Mouse (Mus musculus): ENCODE measurements around the gene Galnt18. TPM values are rescaled to one million over a fixed set of nuclear protein-coding genes. Genes with fewer than 3 reads are reported as not detected.

The Galnt18 gene
- total RNA-seq (2021), result 10 to 100 TPM; 19.3 to 21.5 TPM

- peak; percentile 97 for DNase-seq
These were observed at the start of gene Galnt18 for GRCm38 (mm10) chr7:111779504-111780242. Gene Galnt18 (minus strand): TSS chr7:111779977.

DNA sequence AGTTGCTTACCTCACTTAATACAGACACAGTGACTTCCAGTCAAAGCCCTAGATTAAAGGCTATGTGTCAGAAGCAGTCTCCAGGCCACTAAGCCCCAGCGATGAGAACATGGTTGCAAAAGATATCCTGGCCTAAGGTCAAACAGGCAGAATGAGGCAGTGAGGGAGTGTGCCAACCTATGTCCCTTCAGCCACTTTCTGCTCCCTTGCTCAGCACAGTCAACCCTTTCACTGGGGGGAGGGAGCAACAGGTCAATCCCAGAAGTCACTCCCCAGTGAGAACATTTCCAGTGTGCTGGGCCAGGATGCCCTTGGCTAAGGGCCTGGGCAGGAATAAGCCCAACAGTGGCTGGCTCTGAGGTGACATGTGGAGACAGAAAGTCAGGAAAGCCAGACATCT lies 47.6 kb upstream of the Galnt18 start:
- no peak for DNase-seq

GRCm38 (mm10) chr7:111813093-111813492 lies 33.3 kb upstream of the Galnt18 start:
- peak; percentile 31 for DNase-seq

DNA sequence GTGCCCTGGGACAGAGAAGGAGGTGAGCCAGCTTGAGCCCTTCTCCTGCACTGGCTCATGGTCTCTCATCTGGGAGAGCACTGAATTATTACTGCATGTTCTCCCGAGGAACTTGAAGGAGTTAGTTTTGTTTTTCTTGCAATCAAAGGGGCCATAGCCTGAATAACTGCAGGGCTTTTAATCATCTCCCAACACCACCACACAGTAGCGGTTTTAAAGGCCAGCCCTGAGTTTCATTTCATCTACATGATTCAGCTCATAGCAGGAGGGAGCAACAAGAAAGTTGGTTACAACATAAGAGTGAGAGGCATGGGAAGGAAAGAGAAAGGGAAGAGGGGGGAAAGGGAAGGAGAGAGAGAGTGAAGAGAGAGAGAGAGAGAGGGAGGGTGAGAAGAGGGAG lies 31.3 kb upstream of the Galnt18 start:
- no peak for DNase-seq

- no peak for DNase-seq
These were observed 30.0 kb upstream of the Galnt18 start for GRCm38 (mm10) chr7:111809796-111810195.

DNA sequence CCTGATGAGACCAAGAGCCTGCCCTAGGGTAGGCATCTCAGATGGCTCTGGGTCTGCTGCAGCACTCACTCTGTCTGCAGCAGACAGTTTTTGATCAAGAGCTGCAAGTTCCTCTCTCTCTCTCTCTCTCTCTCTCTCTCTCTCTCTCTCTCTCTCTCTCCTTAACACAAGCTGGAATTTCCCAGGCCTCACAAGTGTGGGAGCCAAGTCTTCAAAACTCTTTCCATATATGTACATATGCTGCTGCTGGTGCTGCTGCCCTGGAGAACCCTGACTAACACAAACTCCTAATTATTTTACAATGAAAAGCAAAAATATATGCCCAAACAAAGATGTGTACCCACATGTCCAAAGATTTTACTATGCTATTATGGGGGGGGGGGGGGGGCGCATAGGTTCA lies 26.3 kb upstream of the Galnt18 start:
- DNase-seq, result no peak

GRCm38 (mm10) chr7:111804646-111805045 lies 24.9 kb upstream of the Galnt18 start:
- no peak for DNase-seq

DNA sequence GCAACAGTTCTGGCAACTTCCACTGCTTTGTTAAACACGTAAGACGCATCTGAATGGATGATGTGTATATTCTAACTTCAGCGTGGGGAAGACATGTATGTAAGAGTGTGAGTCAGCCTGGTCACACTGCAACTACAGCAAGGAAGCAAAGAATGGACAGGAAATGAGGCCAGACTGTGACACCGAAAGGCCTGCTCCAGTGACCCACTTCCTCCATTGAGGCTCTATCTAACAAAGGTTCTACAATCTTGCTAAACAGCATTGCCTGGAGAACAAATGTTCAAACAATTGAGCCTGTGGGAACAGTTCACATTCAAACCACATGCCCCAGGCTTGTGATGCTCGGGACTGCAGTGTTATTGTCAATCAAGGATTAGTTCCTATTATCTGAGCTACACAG lies 21.0 kb upstream of the Galnt18 start:
- DNase-seq, result no peak

- no peak for DNase-seq
These were observed 20.3 kb upstream of the Galnt18 start for GRCm38 (mm10) chr7:111800120-111800519.

DNA sequence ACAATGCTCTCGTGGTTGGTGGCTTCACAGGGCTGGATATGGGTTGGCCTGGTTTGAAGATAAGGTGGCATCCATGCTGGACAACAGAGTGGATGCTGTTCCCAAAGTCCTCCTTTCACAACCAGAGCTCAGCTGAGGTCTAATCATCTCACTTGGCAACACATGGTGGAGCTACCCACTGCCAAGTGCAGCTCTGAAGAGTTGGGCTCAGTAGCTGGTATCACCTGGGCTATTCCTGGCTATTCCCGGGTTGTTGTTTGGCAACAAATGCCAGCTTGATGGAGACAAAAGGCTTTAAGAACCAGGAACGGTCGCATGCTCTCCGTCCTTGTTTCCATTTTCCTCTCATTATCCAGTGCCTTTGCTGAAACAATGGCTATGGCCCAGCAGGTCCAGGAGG lies 19.2 kb upstream of the Galnt18 start:
- peak; percentile 46 for DNase-seq

DNA sequence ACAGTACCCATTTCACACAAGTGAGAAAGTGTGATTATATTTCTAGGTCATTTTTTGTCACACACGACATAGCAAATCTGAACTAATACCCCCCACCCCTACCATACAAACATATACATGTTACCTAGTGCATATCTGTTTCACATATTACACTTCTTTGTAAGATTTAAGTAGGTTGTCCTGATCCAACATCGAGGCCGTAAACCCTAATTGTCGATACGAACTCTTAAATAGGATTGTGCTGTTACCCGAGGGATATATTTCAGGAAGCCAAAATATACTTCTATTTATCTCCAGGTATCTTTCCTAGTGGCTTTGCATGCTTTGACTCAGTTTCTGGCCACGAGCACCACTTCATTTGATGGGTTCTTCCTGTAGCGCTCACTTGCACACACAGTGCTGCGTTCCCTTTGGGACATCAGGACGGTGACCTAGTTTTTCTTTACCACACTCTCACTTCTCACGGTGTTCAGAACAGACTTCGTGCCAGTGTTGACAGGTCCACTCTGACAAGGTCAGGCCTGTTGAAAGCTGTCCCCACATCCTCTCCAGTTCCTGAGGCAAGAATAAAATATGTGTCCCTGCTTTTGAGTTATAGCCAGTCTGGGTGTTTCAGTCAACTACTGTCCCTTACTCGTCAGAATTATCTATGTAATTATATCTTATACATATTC lies 17.7 kb upstream of the Galnt18 start:
- peak; percentile 49 for DNase-seq

DNA sequence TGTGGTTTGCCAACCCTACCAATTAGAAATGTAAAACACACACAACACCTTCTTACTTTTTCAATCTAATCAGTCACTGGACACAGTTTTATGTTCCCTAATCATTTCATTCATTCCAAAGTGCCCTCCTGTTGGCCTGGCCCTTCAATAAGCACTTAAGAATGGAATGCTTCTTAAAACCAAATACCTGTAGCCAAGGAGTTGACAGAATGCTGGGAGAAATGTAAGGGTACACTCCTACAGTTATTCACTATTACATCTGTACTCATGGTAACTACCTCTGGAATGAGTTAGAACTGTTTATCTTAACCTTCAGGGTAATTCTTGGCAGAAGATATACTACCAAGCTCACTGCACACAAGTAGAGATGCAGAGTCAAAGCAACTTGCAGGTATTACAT lies 15.3 kb upstream of the Galnt18 start:
- DNase-seq, result no peak

- no peak for DNase-seq
These were observed 12.4 kb upstream of the Galnt18 start for GRCm38 (mm10) chr7:111792154-111792553.

GRCm38 (mm10) chr7:111791347-111791746 lies 11.6 kb upstream of the Galnt18 start:
- no peak for DNase-seq

GRCm38 (mm10) chr7:111787921-111788320 lies 8.1 kb upstream of the Galnt18 start:
- DNase-seq, result no peak

GRCm38 (mm10) chr7:111785478-111785877 lies 5.7 kb upstream of the Galnt18 start:
- no peak for DNase-seq

- peak; percentile 83 for DNase-seq
These were observed 2.3 kb upstream of the Galnt18 start for GRCm38 (mm10) chr7:111782126-111782525.

- DNase-seq, result peak; percentile 44
These were observed 1.5 kb upstream of the Galnt18 start for GRCm38 (mm10) chr7:111781316-111781715.

- peak; percentile 40 for DNase-seq
These were observed 831 bp downstream of the Galnt18 start for GRCm38 (mm10) chr7:111778789-111779503.

DNA sequence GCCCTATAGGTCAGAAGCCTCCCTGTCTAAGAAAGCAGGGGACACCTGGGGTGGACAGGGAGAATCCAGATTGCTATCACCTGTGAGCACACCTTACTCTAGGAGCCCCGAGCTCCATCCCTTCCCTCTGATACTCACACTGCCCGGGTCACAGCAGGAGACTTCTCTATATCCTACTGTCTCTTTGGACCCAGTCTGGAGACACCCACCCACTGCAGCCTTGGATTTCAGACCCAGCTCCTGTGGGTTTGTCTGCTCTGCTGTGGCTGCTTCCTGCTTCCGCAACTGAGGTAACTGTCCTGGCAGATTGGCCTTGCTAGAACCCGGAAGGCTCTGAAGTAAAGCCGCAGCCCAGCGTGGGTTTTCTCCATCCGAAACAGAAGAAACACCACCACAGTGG lies 1.6 kb downstream of the Galnt18 start:
- peak; percentile 13 for DNase-seq

DNA sequence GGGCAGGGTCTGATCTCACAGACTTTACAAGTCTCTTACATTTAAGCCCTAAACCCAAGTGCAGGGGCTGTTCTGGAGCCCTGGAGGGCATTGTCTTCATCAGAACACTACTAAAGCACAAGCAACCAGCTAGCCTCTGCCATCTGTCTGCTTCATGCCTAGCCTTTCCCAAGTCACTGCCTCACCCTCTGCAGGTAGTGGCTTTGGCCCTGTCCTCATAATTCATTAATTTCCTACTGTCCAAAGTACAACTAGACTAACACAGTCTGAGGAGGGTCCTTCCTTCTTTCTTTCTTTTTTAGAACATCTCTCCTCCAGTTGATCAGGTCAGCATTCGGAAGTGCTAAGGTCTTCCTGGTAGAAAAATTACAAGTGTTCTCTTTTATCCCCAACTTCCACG lies 2.6 kb downstream of the Galnt18 start:
- no peak for DNase-seq

GRCm38 (mm10) chr7:111776160-111776559 lies 3.6 kb downstream of the Galnt18 start:
- no peak for DNase-seq

GRCm38 (mm10) chr7:111772398-111772797 lies 7.4 kb downstream of the Galnt18 start:
- DNase-seq, result no peak

All from heart, postnatal 4 days (tissue).